Mouse (Mus musculus): ENCODE data around the gene Spint2. TPM values are rescaled to one million over a fixed set of nuclear protein-coding genes. Genes with fewer than 3 reads are reported as not detected.

Gene Spint2
- polyA plus RNA-seq, 1 experiment from 2014 or later, result 722 TPM

- no peak overlapping the region for H3K9ac ChIP-seq (ENCODE audit: low read depth, low read length)
- H3K4me2 ChIP-seq (replicated peaks; ENCODE audit: low read depth), result peak overlapping the region; percentile 79
- no peaks in the 10 kb centered on the region for H3K36me3 ChIP-seq (ENCODE audit: control insufficient read depth, insufficient read depth)
- H3K27ac ChIP-seq (ENCODE audit: low read depth, low read length), result no peak overlapping the region
- no peaks in the 10 kb centered on the region for H3K9me3 ChIP-seq (ENCODE audit: control insufficient read depth)
- TF ChIP-seq CTCF (IDR thresholded peaks at IDR 0.05; ENCODE audit: low read depth), result no peak
- peaks cover 44% of the 10 kb centered on the region for H3K27me3 ChIP-seq (replicated peaks; ENCODE audit: control insufficient read depth, insufficient read depth, low read length)
- ATAC-seq, result no peak
- peak overlapping the region; percentile 40 for H3K4me3 ChIP-seq (ENCODE audit: low read depth, low read length)
- no peaks in the 10 kb centered on the region; the same call in 1 of the 2 replicates for H3K4me1 ChIP-seq (replicated peaks; ENCODE audit: control insufficient read depth, insufficient read depth, low read length)
- 2% methylated on average over 41 of the region's 48 CpGs for WGBS
These were observed 23.0 kb upstream of the Spint2 start for GRCm38 (mm10) chr7:29304463-29305262.

DNA sequence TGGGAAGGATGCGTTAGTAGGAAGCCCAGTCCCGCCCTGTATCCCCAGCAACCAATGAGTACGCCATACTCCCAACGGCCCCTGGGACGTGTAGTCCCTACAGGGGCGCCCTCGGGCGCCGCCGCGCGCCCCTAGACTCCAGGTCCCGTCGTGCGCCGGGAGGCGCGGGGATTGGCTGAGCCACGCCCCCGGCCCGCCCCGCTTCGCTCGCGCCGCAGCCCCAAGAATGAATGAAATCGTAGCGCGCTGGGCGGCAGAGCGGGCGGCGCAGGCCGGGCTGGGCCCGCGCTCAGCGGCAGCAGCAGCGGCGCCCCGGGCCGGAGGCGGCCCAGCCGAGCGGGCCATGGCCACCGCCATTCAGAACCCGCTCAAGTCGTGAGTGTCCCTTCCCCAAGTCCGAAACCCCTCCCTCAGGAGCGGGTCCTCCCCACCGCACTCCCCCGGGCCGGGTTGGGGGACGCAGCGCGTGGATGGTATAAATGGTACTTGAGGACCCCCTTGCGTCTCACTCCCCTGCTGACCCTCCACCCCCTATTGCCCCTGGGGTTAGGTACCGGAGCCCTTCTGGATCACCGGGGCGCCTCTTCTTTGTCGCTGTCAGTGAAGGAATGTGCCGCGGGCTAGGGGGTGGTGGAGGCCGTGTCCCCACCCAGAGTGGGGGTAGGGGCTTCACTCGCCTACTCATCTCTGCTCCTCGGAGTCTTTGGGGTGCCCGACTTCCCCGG is 22.2 kb upstream of the Spint2 start, which contains the start of gene Dpf1:
Gene Dpf1, plus strand, starts transcription at position 214 of the 725 bp plus-strand sequence.
- peak; percentile 49 for TF ChIP-seq CTCF (IDR thresholded peaks at IDR 0.05; ENCODE audit: low read depth)
- no peaks in the 10 kb centered on the region for H3K9me3 ChIP-seq (ENCODE audit: control insufficient read depth)
- peak within 1 kb of the TSS; percentile 40 for H3K4me3 ChIP-seq (ENCODE audit: low read depth, low read length)
- H3K27me3 ChIP-seq (replicated peaks; ENCODE audit: control insufficient read depth, insufficient read depth, low read length), result peaks cover 44% of the 10 kb centered on the region
- no peaks in the 10 kb centered on the region; the same call in 1 of the 2 replicates for H3K4me1 ChIP-seq (replicated peaks; ENCODE audit: control insufficient read depth, insufficient read depth, low read length)
- H3K36me3 ChIP-seq (ENCODE audit: control insufficient read depth, insufficient read depth), result no peaks in the 10 kb centered on the region
- H3K4me2 ChIP-seq (replicated peaks; ENCODE audit: low read depth), result peak within 1 kb of the TSS; percentile 79
- WGBS, result under 1% methylated on average over 61 of the region's 67 CpGs
- no peak within 1 kb of the TSS for H3K27ac ChIP-seq (ENCODE audit: low read depth, low read length)
- peak; percentile 80 for ATAC-seq
- no peak within 1 kb of the TSS for H3K9ac ChIP-seq (ENCODE audit: low read depth, low read length)

DNA sequence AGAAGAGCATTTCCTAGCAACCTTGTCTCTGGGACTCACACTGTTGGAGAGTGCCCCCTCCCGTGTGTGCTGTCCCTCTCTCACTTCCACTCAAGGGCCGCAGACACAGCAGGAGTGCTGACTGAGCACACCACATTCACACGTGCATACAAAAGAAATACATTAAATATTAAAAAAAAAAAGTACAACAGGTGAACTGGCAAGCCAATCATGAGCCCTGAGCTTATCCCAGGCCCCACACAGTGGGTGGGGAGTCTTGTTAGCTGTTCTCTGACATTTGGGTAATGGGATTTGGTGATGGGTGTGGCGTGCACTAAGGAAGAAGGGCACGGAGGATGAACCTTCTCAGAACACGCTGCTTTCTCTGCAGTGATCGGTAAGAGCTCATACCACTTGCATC is 20.9 kb upstream of the Spint2 start:
- no peak for TF ChIP-seq CTCF (IDR thresholded peaks at IDR 0.05; ENCODE audit: low read depth)
- Histone ChIP-seq H3K9ac (ENCODE audit: low read depth, low read length) (no peak overlapping the region), H3K27me3 (replicated peaks; ENCODE audit: control insufficient read depth, insufficient read depth, low read length) (peaks cover 36% of the 10 kb centered on the region), H3K27ac (ENCODE audit: low read depth, low read length) (no peak overlapping the region), H3K9me3 (ENCODE audit: control insufficient read depth) (no peaks in the 10 kb centered on the region), H3K4me3 (ENCODE audit: low read depth, low read length) (no peak overlapping the region), H3K4me1 (replicated peaks; ENCODE audit: control insufficient read depth, insufficient read depth, low read length) (no peaks in the 10 kb centered on the region; the same call in 1 of the 2 replicates), H3K4me2 (replicated peaks; ENCODE audit: low read depth) (no peak overlapping the region), H3K36me3 (ENCODE audit: control insufficient read depth, insufficient read depth) (no peaks in the 10 kb centered on the region)
- 66% methylated on average over 7 of the region's 7 CpGs for WGBS
- no peak for ATAC-seq

DNA sequence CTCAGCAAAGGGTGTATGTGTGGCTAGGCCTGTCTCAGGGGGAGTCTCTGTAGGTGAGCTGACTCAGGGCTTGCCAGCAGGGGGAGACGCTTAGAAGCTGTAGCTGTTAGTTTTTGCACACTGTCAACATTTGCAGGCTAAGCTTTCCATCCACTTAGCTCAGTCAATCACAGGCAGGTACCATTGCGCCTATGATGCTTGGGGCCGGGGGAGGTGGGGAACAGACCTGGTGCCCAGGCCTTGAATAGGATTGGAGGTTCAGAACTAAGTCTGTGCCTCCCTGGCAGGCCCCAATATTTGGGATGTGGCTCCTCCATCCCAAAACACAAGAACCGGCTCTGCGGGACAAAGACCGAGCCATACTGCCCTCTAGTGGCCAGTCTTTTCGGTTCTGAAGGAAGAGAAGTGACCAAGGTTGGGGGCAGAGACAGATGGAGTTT is 19.4 kb upstream of the Spint2 start:
- no peak overlapping the region for H3K4me3 ChIP-seq (ENCODE audit: low read depth, low read length)
- ATAC-seq, result no peak
- 2% methylated on average over 7 of the region's 7 CpGs for WGBS
- H3K9me3 ChIP-seq (ENCODE audit: control insufficient read depth), result no peaks in the 10 kb centered on the region
- H3K36me3 ChIP-seq (ENCODE audit: control insufficient read depth, insufficient read depth), result no peaks in the 10 kb centered on the region
- H3K27me3 ChIP-seq (replicated peaks; ENCODE audit: control insufficient read depth, insufficient read depth, low read length), result peaks cover 33% of the 10 kb centered on the region
- no peaks in the 10 kb centered on the region for H3K4me1 ChIP-seq (replicated peaks; ENCODE audit: control insufficient read depth, insufficient read depth, low read length)
- H3K9ac ChIP-seq (ENCODE audit: low read depth, low read length), result no peak overlapping the region
- H3K27ac ChIP-seq (ENCODE audit: low read depth, low read length), result no peak overlapping the region
- peak; percentile 81 for TF ChIP-seq CTCF (IDR thresholded peaks at IDR 0.05; ENCODE audit: low read depth)
- no peak overlapping the region for H3K4me2 ChIP-seq (replicated peaks; ENCODE audit: low read depth)

- no peak overlapping the region for H3K27ac ChIP-seq (ENCODE audit: low read depth, low read length)
- H3K4me2 ChIP-seq (replicated peaks; ENCODE audit: low read depth), result 0 out of 2 replicates have a peak overlapping the region, but pooled peaks have one; percentile 40
- 6% methylated on average over 10 of the region's 10 CpGs for WGBS
- no peak overlapping the region for H3K4me3 ChIP-seq (ENCODE audit: low read depth, low read length)
- H3K36me3 ChIP-seq (ENCODE audit: control insufficient read depth, insufficient read depth), result no peaks in the 10 kb centered on the region
- no peak for ATAC-seq
- TF ChIP-seq CTCF (IDR thresholded peaks at IDR 0.05; ENCODE audit: low read depth), result peak; percentile 89
- H3K9me3 ChIP-seq (ENCODE audit: control insufficient read depth), result no peaks in the 10 kb centered on the region
- H3K4me1 ChIP-seq (replicated peaks; ENCODE audit: control insufficient read depth, insufficient read depth, low read length), result 0 out of 2 replicates have a peak, but pooled peaks cover 3% of the 10 kb centered on the region
- H3K27me3 ChIP-seq (replicated peaks; ENCODE audit: control insufficient read depth, insufficient read depth, low read length), result no peaks in the 10 kb centered on the region
- H3K9ac ChIP-seq (ENCODE audit: low read depth, low read length), result no peak overlapping the region
These were observed 15.3 kb upstream of the Spint2 start for GRCm38 (mm10) chr7:29296998-29297397.

All from intestine, postnatal 0 days (tissue).